Mouse (Mus musculus): ENCODE measurements around the gene Akr1c14. TPM values are rescaled to one million over a fixed set of nuclear protein-coding genes. Genes with fewer than 3 reads are reported as not detected.

Akr1c14 gene
- 1.8 TPM in 2 replicates for polyA plus RNA-seq (2015; fragmentation: Nextera tagmentation; extraction: Ambion mirVana)

DNA sequence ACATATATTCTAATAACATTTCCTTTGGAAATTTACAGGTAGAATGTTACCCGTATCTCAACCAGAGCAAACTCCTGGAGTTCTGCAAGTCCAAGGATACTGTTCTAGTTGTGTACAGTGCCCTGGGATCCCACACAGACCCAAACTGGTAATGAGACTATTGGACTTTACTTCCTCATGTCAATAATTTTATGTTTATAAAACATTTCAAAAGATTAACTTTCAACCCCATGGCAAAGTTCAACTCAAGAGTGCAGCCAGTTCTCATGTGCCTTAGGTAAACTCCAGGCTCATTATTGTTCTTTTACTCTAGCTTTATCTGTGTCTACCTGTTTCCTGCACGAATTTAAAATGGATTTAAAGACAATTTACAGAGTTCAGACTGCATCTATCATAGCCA is at the start of gene Akr1c14:
TSS of gene Akr1c14 (plus strand) at position 293 of the 400 bp plus-strand sequence.
- Histone ChIP-seq H3K36me3 (no peaks in the 10 kb centered on the region), H3K4me2 (no peak within 1 kb of the TSS), H3K4me3 (no peak within 1 kb of the TSS), H3K27me3 (replicated peaks) (no peaks in the 10 kb centered on the region), H3K4me1 (no peaks in the 10 kb centered on the region), H3K9ac (no peak within 1 kb of the TSS), H3K9me3 (no peaks in the 10 kb centered on the region), H3K27ac (replicated peaks) (no peak within 1 kb of the TSS)
- WGBS: 45% methylated on average over 2 of the region's 2 CpGs
- no peak for ATAC-seq (ENCODE audit: extremely low read depth, insufficient number of reproducible peaks, low FRiP score, low TSS enrichment)

DNA sequence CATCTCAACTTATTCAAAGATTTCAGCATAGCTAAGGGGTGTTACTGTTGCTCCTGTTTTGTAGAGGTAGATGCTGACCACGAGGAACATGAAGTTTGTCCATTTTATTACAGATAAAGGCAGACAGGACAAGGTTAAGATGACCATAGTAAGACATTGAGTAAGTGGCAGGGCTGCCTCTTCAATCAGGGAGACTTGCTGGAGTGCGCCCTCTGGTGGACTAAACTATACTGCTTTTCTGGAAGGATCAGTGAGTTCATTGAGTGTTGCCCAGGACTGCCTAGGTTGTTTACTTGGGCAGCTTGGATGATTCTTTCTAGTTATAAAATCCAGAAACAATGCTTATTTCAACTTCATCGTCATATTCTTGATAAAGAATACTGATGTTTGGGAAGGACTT is 47.1 kb upstream of the Akr1c14 start:
- no peak overlapping the region for H3K9ac ChIP-seq
- ATAC-seq (ENCODE audit: extremely low read depth, insufficient number of reproducible peaks, low FRiP score, low TSS enrichment): no peak

DNA sequence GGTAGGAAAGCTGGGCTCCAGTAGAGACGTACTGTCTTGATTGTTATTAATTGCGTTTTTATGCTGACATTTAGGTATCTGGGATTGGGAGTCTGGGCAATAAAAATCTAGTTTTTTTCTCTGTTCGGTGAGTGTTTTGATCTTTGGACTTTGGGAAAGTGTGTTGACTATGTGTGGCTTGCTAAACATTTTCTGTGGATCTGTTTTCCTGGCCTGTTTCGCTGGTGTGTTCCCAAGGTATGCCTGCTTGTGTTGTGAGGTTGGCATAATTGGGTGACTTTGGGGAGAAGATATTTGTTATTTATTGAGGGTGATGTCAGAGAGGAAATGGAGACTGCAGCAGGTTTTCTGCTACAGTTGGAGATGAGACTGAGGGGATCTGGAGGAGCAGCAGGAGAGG is 38.0 kb upstream of the Akr1c14 start:
- H3K4me1 ChIP-seq: no peaks in the 10 kb centered on the region
- H3K4me3 ChIP-seq: no peak overlapping the region
- no peak overlapping the region for H3K27ac ChIP-seq (replicated peaks)
- no peak overlapping the region for H3K9ac ChIP-seq
- no peak overlapping the region for H3K4me2 ChIP-seq
- 72% methylated on average over 4 of the region's 4 CpGs for WGBS
- H3K36me3 ChIP-seq: no peaks in the 10 kb centered on the region
- no peaks in the 10 kb centered on the region for H3K9me3 ChIP-seq
- ATAC-seq (ENCODE audit: extremely low read depth, insufficient number of reproducible peaks, low FRiP score, low TSS enrichment): no peak
- no peaks in the 10 kb centered on the region for H3K27me3 ChIP-seq (replicated peaks)

More for the DNA sequence above, 47.1 kb upstream of the Akr1c14 start:
- H3K27ac ChIP-seq (replicated peaks): no peak overlapping the region
- H3K4me1 ChIP-seq: no peaks in the 10 kb centered on the region
- H3K36me3 ChIP-seq: no peaks in the 10 kb centered on the region
- H3K4me3 ChIP-seq: no peak overlapping the region
- H3K27me3 ChIP-seq (replicated peaks): no peaks in the 10 kb centered on the region
- H3K4me2 ChIP-seq: no peak overlapping the region
- no peaks in the 10 kb centered on the region for H3K9me3 ChIP-seq
- 7% methylated on average over 3 of the region's 3 CpGs for WGBS

DNA sequence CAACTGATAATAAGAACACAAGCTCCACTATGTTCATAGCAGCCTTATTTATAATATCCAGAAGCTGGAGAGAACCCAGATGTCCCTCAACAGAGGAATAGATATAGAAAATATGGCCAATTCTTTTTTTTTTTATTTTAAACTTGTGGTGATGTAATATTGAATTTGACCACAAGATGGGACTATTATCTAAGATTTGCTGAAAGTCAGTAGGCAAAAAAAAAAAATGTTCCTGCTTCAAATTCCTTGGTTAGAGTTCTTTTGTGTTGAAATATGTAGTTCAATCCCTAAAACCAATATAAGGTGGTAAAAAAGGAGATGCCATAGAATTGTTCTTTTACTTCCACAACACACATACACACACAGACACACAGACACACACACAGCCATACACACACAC is 35.0 kb upstream of the Akr1c14 start:
- H3K9me3 ChIP-seq: no peaks in the 10 kb centered on the region
- H3K27me3 ChIP-seq (replicated peaks): no peaks in the 10 kb centered on the region
- H3K4me2 ChIP-seq: no peak overlapping the region
- H3K36me3 ChIP-seq: no peaks in the 10 kb centered on the region
- ATAC-seq (ENCODE audit: extremely low read depth, insufficient number of reproducible peaks, low FRiP score, low TSS enrichment): no peak
- H3K4me3 ChIP-seq: no peak overlapping the region
- no peak overlapping the region for H3K9ac ChIP-seq
- no peak overlapping the region for H3K27ac ChIP-seq (replicated peaks)
- no peaks in the 10 kb centered on the region for H3K4me1 ChIP-seq

DNA sequence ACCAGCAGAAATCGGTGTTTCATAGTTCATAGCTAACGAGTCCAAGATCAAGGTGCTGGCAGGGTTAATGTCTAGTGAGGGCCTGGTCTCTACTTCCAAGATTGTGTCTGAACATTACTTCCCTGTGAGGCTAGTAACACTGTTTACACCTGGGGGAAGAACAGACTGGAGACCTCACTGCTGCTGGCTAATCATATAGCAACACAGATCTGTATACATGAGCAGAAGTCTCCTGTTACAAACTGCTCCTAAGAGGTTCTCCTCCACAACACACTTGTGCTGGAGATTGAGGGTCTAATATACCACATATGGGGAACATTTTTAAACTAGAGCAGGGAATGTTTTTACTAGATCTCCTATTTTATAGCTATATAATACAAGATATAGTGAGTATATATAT is 18.9 kb upstream of the Akr1c14 start:
- Histone ChIP-seq H3K27me3 (replicated peaks) (no peaks in the 10 kb centered on the region), H3K36me3 (no peaks in the 10 kb centered on the region), H3K9ac (no peak overlapping the region), H3K9me3 (no peaks in the 10 kb centered on the region), H3K27ac (replicated peaks) (no peak overlapping the region), H3K4me3 (no peak overlapping the region), H3K4me2 (no peak overlapping the region), H3K4me1 (no peaks in the 10 kb centered on the region)
- 83% methylated on average over 2 of the region's 2 CpGs for WGBS
- ATAC-seq (ENCODE audit: extremely low read depth, insufficient number of reproducible peaks, low FRiP score, low TSS enrichment): no peak

DNA sequence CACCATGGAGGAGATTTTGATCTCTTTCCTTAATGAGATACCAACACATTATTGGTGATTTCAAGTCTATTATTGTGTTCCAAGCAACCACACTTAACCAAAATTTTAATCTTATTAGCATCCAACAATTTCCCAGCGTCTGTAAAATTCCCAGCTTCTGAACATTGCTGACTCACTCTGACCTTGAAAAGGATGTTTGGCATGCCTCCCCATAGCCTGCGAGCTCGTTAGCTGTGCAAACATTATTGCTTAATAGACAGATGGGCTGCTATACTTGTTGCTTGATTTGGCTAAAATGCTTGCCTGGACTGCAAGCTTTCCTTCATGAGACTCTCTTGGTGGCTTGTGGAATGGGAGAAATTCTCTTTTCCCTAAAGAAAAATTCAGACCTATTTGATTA is 16.3 kb upstream of the Akr1c14 start:
- H3K4me1 ChIP-seq: no peaks in the 10 kb centered on the region
- no peaks in the 10 kb centered on the region for H3K9me3 ChIP-seq
- no peak for ATAC-seq (ENCODE audit: extremely low read depth, insufficient number of reproducible peaks, low FRiP score, low TSS enrichment)
- no peak overlapping the region for H3K4me3 ChIP-seq
- no peak overlapping the region for H3K9ac ChIP-seq
- WGBS: 67% methylated on average over 3 of the region's 3 CpGs
- H3K27me3 ChIP-seq (replicated peaks): no peaks in the 10 kb centered on the region
- H3K27ac ChIP-seq (replicated peaks): no peak overlapping the region
- no peak overlapping the region for H3K4me2 ChIP-seq
- H3K36me3 ChIP-seq: no peaks in the 10 kb centered on the region

DNA sequence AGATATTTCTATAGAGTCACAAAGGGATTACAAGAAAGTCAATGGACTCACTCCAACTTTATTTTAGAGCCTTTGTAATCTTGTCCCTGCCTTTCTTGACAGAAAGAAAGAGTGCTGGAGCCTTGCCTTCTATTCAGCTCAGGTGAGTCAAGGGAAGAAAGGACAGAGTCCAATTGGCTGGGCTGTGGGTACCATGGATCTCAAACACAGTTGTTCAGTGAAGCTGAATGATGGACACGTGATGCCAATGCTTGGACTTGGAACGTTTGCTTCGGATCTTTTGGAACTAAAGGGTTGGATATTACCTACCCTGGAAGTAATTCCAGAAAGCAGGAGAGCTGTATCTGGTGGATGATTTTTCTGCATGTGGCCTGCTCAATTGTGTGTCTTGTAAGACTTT is 13.8 kb upstream of the Akr1c14 start:
- H3K36me3 ChIP-seq: no peaks in the 10 kb centered on the region

DNA sequence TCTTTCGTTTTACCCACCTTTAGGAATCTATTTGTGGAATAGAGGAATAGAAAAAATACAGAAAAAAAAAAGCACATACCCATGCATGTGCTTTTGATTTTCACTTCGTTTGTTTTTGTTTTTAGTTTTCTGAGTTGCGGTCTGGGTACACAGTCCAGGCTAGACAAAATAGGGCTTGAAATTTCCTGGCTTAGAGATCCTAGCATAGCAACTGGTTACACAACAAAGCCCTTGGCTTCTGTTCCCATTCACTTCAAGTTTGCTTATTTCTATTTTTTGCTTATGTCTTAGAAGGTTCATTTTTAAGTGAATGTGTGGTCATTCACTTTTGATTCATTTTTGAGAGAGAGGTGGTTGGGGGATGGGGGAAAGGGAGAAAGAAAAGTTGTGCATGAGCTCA is 2.7 kb upstream of the Akr1c14 start:
- no peak overlapping the region for H3K9ac ChIP-seq
- no peak overlapping the region for H3K27ac ChIP-seq (replicated peaks)
- 73% methylated on average over 3 of the region's 3 CpGs for WGBS
- H3K9me3 ChIP-seq: no peaks in the 10 kb centered on the region
- no peaks in the 10 kb centered on the region for H3K36me3 ChIP-seq
- H3K4me1 ChIP-seq: no peaks in the 10 kb centered on the region
- H3K27me3 ChIP-seq (replicated peaks): no peaks in the 10 kb centered on the region
- ATAC-seq (ENCODE audit: extremely low read depth, insufficient number of reproducible peaks, low FRiP score, low TSS enrichment): no peak
- no peak overlapping the region for H3K4me3 ChIP-seq
- no peak overlapping the region for H3K4me2 ChIP-seq

More for the DNA sequence above, 13.8 kb upstream of the Akr1c14 start:
- Histone ChIP-seq H3K27ac (replicated peaks) (no peak overlapping the region), H3K4me1 (no peaks in the 10 kb centered on the region), H3K4me3 (no peak overlapping the region), H3K9me3 (no peaks in the 10 kb centered on the region), H3K27me3 (replicated peaks) (no peaks in the 10 kb centered on the region), H3K4me2 (no peak overlapping the region), H3K9ac (no peak overlapping the region)
- 80% methylated on average over 3 of the region's 3 CpGs for WGBS
- no peak for ATAC-seq (ENCODE audit: extremely low read depth, insufficient number of reproducible peaks, low FRiP score, low TSS enrichment)

DNA sequence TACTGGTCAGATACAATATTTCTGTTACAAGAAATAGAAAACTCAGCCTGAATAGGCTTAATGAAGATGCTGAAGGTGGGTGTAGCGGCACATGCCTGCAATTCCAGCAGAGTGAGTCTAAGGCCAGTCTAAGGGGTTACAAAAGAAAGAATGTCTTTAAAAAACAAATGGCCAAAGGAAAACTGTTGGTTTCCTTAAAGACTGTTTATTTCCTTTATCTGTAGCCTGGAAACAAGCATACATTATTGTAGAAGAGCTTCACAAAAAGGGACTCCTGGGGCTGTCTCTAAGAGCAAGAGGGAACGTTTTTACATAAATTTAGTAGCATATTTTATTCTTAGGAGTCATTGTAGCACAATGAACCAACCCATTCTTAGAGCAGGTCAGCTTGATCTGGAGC is 2.0 kb upstream of the Akr1c14 start:
- H3K9ac ChIP-seq: no peak overlapping the region
- no peaks in the 10 kb centered on the region for H3K9me3 ChIP-seq
- H3K4me2 ChIP-seq: no peak overlapping the region
- no peaks in the 10 kb centered on the region for H3K36me3 ChIP-seq
- H3K27ac ChIP-seq (replicated peaks): no peak overlapping the region
- no peak for ATAC-seq (ENCODE audit: extremely low read depth, insufficient number of reproducible peaks, low FRiP score, low TSS enrichment)
- no peaks in the 10 kb centered on the region for H3K27me3 ChIP-seq (replicated peaks)
- WGBS: 54% methylated on average over 2 of the region's 2 CpGs
- H3K4me3 ChIP-seq: no peak overlapping the region
- no peaks in the 10 kb centered on the region for H3K4me1 ChIP-seq

DNA sequence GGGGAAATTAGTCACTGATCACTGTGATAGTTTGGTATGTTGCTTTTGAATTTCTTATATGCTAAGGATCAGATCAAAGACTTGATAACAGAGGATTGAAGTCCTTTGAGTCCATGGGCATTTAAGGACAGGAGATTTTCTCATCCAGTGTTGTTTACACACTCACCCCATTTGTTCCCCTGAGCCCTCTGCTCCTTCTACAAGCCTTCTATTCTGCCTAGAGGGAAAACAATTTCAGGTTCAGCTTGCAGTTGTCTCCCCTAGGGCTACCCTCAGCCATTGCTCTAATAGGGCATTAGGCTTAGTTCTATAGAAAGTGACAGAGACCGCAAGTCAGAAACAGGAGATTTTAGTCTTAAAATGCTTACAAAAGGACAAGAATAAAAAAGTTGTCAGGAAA is 585 bp upstream of the Akr1c14 start:
- no peak overlapping the region for H3K27ac ChIP-seq (replicated peaks)
- no peaks in the 10 kb centered on the region for H3K27me3 ChIP-seq (replicated peaks)
- H3K9me3 ChIP-seq: no peaks in the 10 kb centered on the region
- 90% methylated on average over 1 of the region's 1 CpGs for WGBS
- no peak overlapping the region for H3K4me3 ChIP-seq
- no peak for ATAC-seq (ENCODE audit: extremely low read depth, insufficient number of reproducible peaks, low FRiP score, low TSS enrichment)
- H3K9ac ChIP-seq: no peak overlapping the region
- no peaks in the 10 kb centered on the region for H3K4me1 ChIP-seq
- H3K4me2 ChIP-seq: no peak overlapping the region
- no peaks in the 10 kb centered on the region for H3K36me3 ChIP-seq

DNA sequence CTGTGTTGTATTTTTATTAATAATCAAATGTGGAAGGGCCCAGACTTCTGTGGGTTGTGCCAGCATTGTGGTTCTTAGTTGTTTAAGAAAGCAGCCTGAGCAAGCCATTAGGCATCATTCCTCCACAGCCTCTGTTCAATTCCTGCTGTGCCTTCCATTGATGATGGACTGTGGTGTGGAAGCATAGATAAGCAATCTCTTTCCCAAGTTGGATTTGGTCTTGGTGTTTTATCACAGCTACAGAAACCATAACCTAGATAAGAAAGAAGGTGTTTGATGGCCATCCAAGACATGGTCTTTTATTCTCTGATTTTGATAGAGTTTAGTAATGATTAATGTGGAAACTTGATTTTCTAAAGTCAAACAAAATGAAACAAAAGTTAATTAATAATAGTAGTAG is 844 bp downstream of the Akr1c14 start:
- Histone ChIP-seq H3K9me3 (no peaks in the 10 kb centered on the region), H3K4me3 (no peak overlapping the region), H3K27ac (replicated peaks) (no peak overlapping the region), H3K9ac (no peak overlapping the region), H3K4me1 (no peaks in the 10 kb centered on the region), H3K27me3 (replicated peaks) (no peaks in the 10 kb centered on the region), H3K4me2 (no peak overlapping the region), H3K36me3 (no peaks in the 10 kb centered on the region)
- no peak for ATAC-seq (ENCODE audit: extremely low read depth, insufficient number of reproducible peaks, low FRiP score, low TSS enrichment)

DNA sequence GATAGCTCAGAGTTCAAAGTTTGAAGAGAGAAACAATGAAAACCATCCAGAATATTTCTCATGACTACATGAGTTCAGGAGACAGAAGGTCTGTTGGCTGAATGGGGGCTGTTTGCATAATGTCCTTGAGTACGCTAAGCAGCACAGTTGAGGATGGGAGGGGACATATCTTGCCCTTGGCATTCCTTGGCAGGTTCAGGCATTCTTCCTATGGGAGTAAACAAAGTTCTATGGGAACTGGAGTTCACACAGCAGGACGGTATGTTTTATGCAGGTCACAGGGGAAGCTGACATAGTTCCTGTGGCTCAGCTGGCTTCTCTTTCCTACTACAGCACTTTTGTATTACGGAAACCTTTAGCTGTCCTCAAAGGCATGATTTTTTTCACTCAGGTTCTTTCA is 6.6 kb downstream of the Akr1c14 start:
- Histone ChIP-seq H3K4me2 (no peak overlapping the region), H3K27ac (replicated peaks) (no peak overlapping the region), H3K4me1 (0 out of 2 replicates have a peak, but pooled peaks cover 3% of the 10 kb centered on the region), H3K36me3 (no peaks in the 10 kb centered on the region), H3K27me3 (replicated peaks) (no peaks in the 10 kb centered on the region), H3K9ac (no peak overlapping the region), H3K4me3 (no peak overlapping the region), H3K9me3 (no peaks in the 10 kb centered on the region)
- no peak for ATAC-seq (ENCODE audit: extremely low read depth, insufficient number of reproducible peaks, low FRiP score, low TSS enrichment)
- 58% methylated on average over 3 of the region's 3 CpGs for WGBS

DNA sequence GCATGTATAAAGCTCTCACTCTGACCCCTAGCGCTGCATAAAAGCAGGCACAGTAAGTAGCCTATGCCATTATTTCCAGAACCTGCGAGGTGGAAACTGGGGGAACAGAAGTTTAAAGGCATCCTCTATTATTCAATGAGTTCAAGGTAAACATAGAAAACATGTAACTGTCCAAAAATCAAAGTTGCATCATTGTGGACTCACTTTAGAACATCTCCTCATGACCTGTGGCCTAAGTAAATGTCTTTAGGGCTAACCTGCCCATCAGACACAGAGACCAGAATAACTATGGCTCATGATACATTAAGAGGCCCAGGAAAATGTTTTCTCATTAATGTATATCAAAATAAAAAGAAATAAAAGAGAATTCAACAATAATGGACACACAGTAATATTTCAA is 7.4 kb downstream of the Akr1c14 start:
- Histone ChIP-seq H3K36me3 (no peaks in the 10 kb centered on the region), H3K4me3 (no peak overlapping the region), H3K9me3 (no peaks in the 10 kb centered on the region), H3K9ac (no peak overlapping the region), H3K27me3 (replicated peaks) (no peaks in the 10 kb centered on the region), H3K4me1 (0 out of 2 replicates have a peak, but pooled peaks cover 3% of the 10 kb centered on the region), H3K4me2 (no peak overlapping the region), H3K27ac (replicated peaks) (no peak overlapping the region)
- 76% methylated on average over 2 of the region's 2 CpGs for WGBS
- no peak for ATAC-seq (ENCODE audit: extremely low read depth, insufficient number of reproducible peaks, low FRiP score, low TSS enrichment)
